Mouse (Mus musculus) heart, adult 2 months (tissue): ENCODE measurements at regions not wholly inside any gene's neighbourhood (a gene's known extent, or its start where the extent isn't known, plus 50 kb on each side); places are given as distances from the start of the nearest gene placed in this dataset.

Experiments
- DNase-seq, 2 experiments: peaks; one replicate each; pipeline ENCODE4 v3.0.0; 2021
- H3K27ac ChIP-seq: fragments of 200-600 bp; 2 replicates; pipeline ENCODE4 v1.8.1; 2022
- H3K27me3 ChIP-seq: fragments of 200-500 bp; 2 replicates; pipeline ENCODE4 v1.6.1; 2012; ENCODE audit warnings: mild to moderate bottlenecking, low read length, inconsistent platforms, mixed read lengths; ENCODE audit not compliant: control insufficient read depth, insufficient read depth
- H3K36me3 ChIP-seq: fragments of 200-500 bp; 2 replicates; pipeline ENCODE4 v1.6.1; 2012; ENCODE audit warnings: low read length, inconsistent platforms; ENCODE audit not compliant: control insufficient read depth, insufficient read depth
- H3K4me1 ChIP-seq: fragments of 200-500 bp; 2 replicates; pipeline ENCODE4 v1.6.1; 2011; ENCODE audit warnings: low read length; ENCODE audit not compliant: control insufficient read depth, insufficient read depth
- H3K4me3 ChIP-seq: fragments of 200-600 bp; 2 replicates; pipeline ENCODE4 v1.8.1; 2022
- H3K79me2 ChIP-seq: fragments of 200-500 bp; replicated peaks from 2 replicates; pipeline ENCODE4 v1.6.1; 2012; ENCODE audit warnings: mild to moderate bottlenecking, inconsistent platforms, low read length, moderate library complexity, mixed read lengths; ENCODE audit not compliant: control insufficient read depth, insufficient read depth
- H3K9ac ChIP-seq: fragments of 200-500 bp; 2 replicates; pipeline ENCODE4 v1.6.1; 2012; ENCODE audit warnings: low read depth, mild to moderate bottlenecking, control low read depth, inconsistent platforms, low read length, mixed read lengths
- CTCF ChIP-seq: fragments of 200-600 bp; IDR thresholded peaks from 2 replicates; pipeline ENCODE4 v1.8.1; 2022; ENCODE audit warnings: antibody characterized with exemption, mild to moderate bottlenecking, moderate library complexity
- EP300 ChIP-seq: fragments of 200-500 bp; IDR thresholded peaks from 2 replicates; pipeline ENCODE4 v1.6.1; 2011; ENCODE audit warnings: low read depth, low read length, control low read depth; ENCODE audit not compliant: insufficient read depth
- POLR2A ChIP-seq: fragments of 200-500 bp; IDR thresholded peaks from 2 replicates; pipeline ENCODE4 v1.6.1; 2011; ENCODE audit warnings: mild to moderate bottlenecking, low read depth, low read length, control low read depth; ENCODE audit not compliant: insufficient read depth
- WGBS: fragments of 180-500 bp; shearing (Covaris S2); methylation state at CpG from one replicate; pipeline ENCODE4 v1.1.7; 2018; 5-methylcytosine and 5-hydroxymethylcytosine counted together
- intact Hi-C: fragments of 180-260 bp; cut with DNase I; formaldehyde crosslinking; loops from one replicate; pipeline ENCODE4 v1.15.1; 2025

DNA sequence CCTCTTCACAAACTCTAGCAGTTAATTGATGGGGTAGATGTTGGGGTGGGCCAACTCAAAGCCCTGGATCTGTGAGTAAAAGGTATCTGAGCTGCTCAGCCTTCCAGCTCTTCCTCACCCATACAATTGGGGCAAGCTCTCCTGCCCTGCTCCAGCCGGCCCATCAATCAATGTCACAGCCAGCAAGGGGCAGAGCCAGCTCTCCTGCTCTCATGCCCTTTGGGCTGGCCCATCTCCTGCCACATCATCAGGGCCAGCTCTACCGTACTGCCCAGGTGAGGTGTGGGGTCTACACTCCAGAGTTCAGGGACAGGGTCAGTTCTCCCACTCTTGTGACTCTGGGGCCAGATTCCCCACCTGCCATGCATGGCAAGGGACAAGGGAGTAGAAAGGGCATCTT is 107.3 kb upstream of the 4930583I09Rik start:
- no peaks in the 10 kb centered on the region for H3K27me3 ChIP-seq
- 85% methylated on average over 2 of the region's 2 CpGs for WGBS
- H3K79me2 ChIP-seq: no peaks in the 10 kb centered on the region
- H3K9ac ChIP-seq: no peak overlapping the region
- H3K27ac ChIP-seq: no peak overlapping the region
- no peak overlapping the region for H3K4me3 ChIP-seq
- no peak for DNase-seq
- no peaks in the 10 kb centered on the region for H3K36me3 ChIP-seq
- intact Hi-C loops: no loop called here
- H3K4me1 ChIP-seq: no peaks in the 10 kb centered on the region
- TF ChIP-seq CTCF: no peak
- no peak for TF ChIP-seq POLR2A
- no peak for TF ChIP-seq EP300

DNA sequence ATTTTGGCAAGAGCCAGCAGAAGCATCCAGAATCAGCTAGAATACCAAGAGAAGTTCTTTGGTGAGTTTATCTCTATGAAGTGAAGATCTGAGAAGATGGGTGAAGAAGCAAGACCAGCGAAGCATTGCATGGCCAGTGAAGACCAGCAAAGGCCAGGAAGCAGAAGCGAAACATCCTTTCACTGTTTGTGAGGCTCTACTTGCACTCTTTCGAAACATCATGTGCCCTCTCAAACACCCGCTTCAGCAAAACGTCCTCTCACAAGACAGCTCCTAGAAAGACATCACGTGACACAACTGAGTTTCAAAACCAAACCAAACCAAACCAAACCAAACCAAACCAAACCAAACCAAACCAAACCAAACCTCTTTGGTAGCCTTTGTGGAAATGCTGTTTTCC is 105.7 kb upstream of the 4930583I09Rik start:
- no peak overlapping the region for H3K9ac ChIP-seq
- no peaks in the 10 kb centered on the region for H3K79me2 ChIP-seq
- no peaks in the 10 kb centered on the region for H3K4me1 ChIP-seq
- TF ChIP-seq EP300 (no peak), CTCF (no peak), POLR2A (no peak)
- H3K27ac ChIP-seq: no peak overlapping the region
- WGBS: 89% methylated on average over 6 of the region's 6 CpGs
- H3K36me3 ChIP-seq: no peaks in the 10 kb centered on the region
- no peak for DNase-seq
- intact Hi-C loops: no loop called here
- H3K27me3 ChIP-seq: no peaks in the 10 kb centered on the region
- no peak overlapping the region for H3K4me3 ChIP-seq

DNA sequence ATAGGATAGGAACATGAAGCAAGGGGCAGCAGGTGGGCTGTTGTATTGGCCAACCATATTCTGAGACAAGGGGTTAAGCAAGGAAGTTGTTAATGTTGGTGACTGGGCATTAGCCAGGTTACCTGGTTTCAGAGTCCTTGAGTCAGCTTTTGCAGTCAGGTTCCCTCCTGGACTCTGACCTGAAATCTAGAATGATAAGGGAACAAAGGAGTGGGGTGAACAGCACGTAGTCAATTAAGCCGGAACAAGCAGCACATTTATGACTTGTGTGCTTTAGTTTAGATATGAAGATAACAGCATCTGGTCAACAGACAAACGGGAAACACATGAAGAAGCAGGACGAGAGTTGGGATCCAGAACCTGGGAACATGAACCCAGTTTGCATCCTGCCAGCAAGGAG is 99.8 kb upstream of the 4930583I09Rik start:
- H3K4me3 ChIP-seq: no peak overlapping the region
- no peaks in the 10 kb centered on the region for H3K27me3 ChIP-seq
- DNase-seq: no peak
- H3K36me3 ChIP-seq: no peaks in the 10 kb centered on the region
- no peak for TF ChIP-seq POLR2A
- no peak for TF ChIP-seq EP300
- no peak for TF ChIP-seq CTCF
- no peak overlapping the region for H3K9ac ChIP-seq
- intact Hi-C loops: no loop called here
- no peak overlapping the region for H3K27ac ChIP-seq
- 65% methylated on average over 4 of the region's 4 CpGs for whole genome bisulfite sequencing
- no peaks in the 10 kb centered on the region for H3K4me1 ChIP-seq
- H3K79me2 ChIP-seq: no peaks in the 10 kb centered on the region

DNA sequence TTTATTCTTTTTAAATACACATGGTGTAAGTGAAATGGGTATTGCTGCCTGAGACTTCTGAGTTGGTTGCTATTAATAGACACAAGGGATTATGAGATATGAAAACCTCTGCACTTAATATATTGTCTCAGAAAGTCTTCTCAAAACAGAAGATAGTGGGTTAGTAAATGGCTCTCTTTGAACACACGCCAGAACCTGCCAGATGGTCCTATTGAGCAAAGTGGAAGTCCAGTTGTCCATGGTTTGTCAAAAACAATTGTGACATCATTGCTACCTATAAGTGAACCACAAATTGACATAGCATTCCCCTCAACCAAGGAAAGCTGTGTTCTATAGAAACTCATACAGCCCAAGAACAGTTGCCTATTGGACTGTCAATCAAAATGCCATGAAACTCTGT is 98.5 kb upstream of the 4930583I09Rik start:
- whole genome bisulfite sequencing: 73% methylated on average over 1 of the region's 1 CpGs
- H3K4me1 ChIP-seq: no peaks in the 10 kb centered on the region
- no peaks in the 10 kb centered on the region for H3K36me3 ChIP-seq
- H3K27ac ChIP-seq: no peak overlapping the region
- TF ChIP-seq POLR2A (no peak), CTCF (no peak), EP300 (no peak)
- intact Hi-C loops: no loop called here
- no peaks in the 10 kb centered on the region for H3K27me3 ChIP-seq
- H3K79me2 ChIP-seq: no peaks in the 10 kb centered on the region
- DNase-seq: no peak
- no peak overlapping the region for H3K4me3 ChIP-seq
- no peak overlapping the region for H3K9ac ChIP-seq

DNA sequence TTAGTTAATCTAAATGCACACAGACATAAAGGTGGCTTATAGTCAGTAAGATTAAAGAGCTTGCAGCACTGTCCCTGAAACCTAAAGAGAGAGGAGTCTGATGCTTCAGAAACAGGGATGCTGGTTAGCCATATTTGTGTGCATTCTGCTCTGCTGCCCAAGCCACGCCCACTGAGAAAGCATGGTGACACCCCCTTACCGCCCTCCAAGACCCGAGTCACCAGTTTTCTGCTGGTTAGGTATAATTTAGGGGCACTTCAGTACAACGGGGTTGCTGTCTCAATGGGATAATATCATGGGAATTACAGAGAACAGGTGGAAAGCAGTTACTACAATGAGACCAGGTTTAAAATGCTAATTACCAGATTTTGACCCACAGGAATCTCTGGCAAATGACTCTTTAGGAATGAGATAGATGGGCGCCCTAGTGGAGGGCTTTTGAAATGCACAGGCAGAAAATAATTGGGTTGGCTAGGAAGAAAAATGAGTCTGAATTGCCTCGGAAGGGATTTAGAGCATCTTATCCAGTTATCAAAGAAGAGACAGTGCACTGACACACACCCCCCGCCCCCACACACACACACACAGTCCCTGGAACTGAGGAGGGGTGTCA is 95.1 kb upstream of the 4930583I09Rik start:
- intact Hi-C loops: no loop called here
- no peak overlapping the region for H3K9ac ChIP-seq

DNA sequence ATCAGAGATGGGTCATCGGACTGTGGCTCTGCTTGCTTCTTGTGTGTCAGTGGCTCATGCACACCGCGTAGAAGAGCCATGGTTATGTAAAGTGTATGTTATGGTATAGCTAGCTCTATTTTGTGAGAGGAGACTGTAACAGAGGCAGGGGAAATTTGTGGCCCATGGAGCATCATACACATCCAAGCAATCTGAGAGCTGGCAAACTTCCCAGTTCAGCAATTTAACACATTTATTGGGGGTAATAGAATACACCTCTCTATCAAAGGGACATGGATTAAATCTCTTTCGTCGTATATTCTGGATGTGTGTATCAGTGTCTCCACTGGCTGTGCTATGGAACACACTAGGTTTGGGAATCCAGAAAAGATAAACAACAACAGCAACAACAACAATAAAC is 87.9 kb upstream of the 4930583I09Rik start:
- intact Hi-C loops: no loop called here
- Histone ChIP-seq H3K9ac (no peak overlapping the region), H3K79me2 (no peaks in the 10 kb centered on the region), H3K27ac (no peak overlapping the region), H3K4me3 (no peak overlapping the region), H3K27me3 (no peaks in the 10 kb centered on the region), H3K4me1 (no peaks in the 10 kb centered on the region), H3K36me3 (no peaks in the 10 kb centered on the region)
- WGBS: 79% methylated on average over 5 of the region's 5 CpGs
- no peak for TF ChIP-seq CTCF
- TF ChIP-seq EP300: no peak
- no peak for TF ChIP-seq POLR2A
- no peak for DNase-seq

More for the DNA sequence above, 95.1 kb upstream of the 4930583I09Rik start:
- no peak for TF ChIP-seq EP300
- TF ChIP-seq CTCF: peak; percentile 20; the same call in 1 of the 2 replicates
- Histone ChIP-seq H3K27ac (no peak overlapping the region), H3K79me2 (no peaks in the 10 kb centered on the region), H3K36me3 (no peaks in the 10 kb centered on the region), H3K4me1 (no peaks in the 10 kb centered on the region), H3K4me3 (no peak overlapping the region), H3K27me3 (no peaks in the 10 kb centered on the region)
- 59% methylated on average over 7 of the region's 7 CpGs for WGBS
- no peak for DNase-seq
